Mouse (Mus musculus) lung, embryonic 14.5 days (tissue): ENCODE data around the gene Pex5. TPM values are rescaled to one million over a fixed set of nuclear protein-coding genes. Genes with fewer than 3 reads are reported as not detected.
"Not testable (repeated sequence)": the region's sequence is repeated elsewhere in the genome, so short reads cannot be mapped to it uniquely, and the experiment has no call there.

Source experiments
- ATAC-seq: fragments of 200-750 bp; cut with Nextera tagmentation; 2 replicates; pipeline ENCODE4 v1.8.0; 2017; ENCODE audit warnings: mild to moderate bottlenecking, moderate TSS enrichment, moderate library complexity; ENCODE audit not compliant: insufficient read depth
- DNase-seq: peaks from one replicate; pipeline ENCODE4 v3.0.0-alpha.2; 2015
- H3K27ac ChIP-seq: fragments of 300-500 bp; sonication (generic); 2 replicates; pipeline ENCODE4 v1.5.1; 2014; ENCODE audit warnings: low read depth, mild to moderate bottlenecking, moderate library complexity
- H3K27me3 ChIP-seq: fragments of 300-500 bp; sonication (generic); 2 replicates; pipeline ENCODE4 v1.6.1; 2014; ENCODE audit warnings: low read length, control low read depth; ENCODE audit not compliant: insufficient read depth
- H3K36me3 ChIP-seq: fragments of 300-500 bp; sonication (generic); 2 replicates; pipeline ENCODE4 v1.6.1; 2014; ENCODE audit warnings: control low read depth; ENCODE audit not compliant: insufficient read depth
- H3K4me1 ChIP-seq: fragments of 300-500 bp; sonication (generic); 2 replicates; pipeline ENCODE4 v1.6.1; 2014; ENCODE audit warnings: antibody characterized with exemption, control low read depth; ENCODE audit not compliant: insufficient read depth
- H3K4me2 ChIP-seq: fragments of 300-500 bp; sonication (generic); 2 replicates; pipeline ENCODE4 v1.6.1; 2014; ENCODE audit warnings: mild to moderate bottlenecking
- H3K4me3 ChIP-seq: fragments of 300-500 bp; sonication (generic); 2 replicates; pipeline ENCODE4 v1.5.1; 2014; ENCODE audit warnings: low read depth, low read length
- H3K9ac ChIP-seq: fragments of 300-500 bp; sonication (generic); 2 replicates; pipeline ENCODE4 v1.6.1; 2014
- H3K9me3 ChIP-seq: fragments of 300-500 bp; sonication (generic); 2 replicates; pipeline ENCODE4 v1.6.1; 2016; ENCODE audit warnings: low read depth, low read length, control low read depth
- CTCF ChIP-seq: IDR thresholded peaks from 2 replicates; pipeline ENCODE4 v1.5.1; 2016; ENCODE audit warnings: antibody characterized with exemption, low read depth
- WGBS: fragments of 180-500 bp; shearing (Covaris S2); extraction: QIAGEN DNeasy Blood & Tissue Kit; methylation state at CpG from one replicate; pipeline ENCODE4 v1.1.7; 2014; 5-methylcytosine and 5-hydroxymethylcytosine counted together
- polyA plus RNA-seq: library from polyadenylated mRNA; unstranded; fragments of >200 nt; fragmentation: Nextera tagmentation; extraction: Ambion mirVana; gene quantifications from 2 replicates; pipeline ENCODE4 v1.2.1, GENCODE M21; 2014

The Pex5 gene
- polyA plus RNA-seq, 1 experiment from 2014 or later, result 31.3 TPM

- H3K4me2 ChIP-seq, result no peak overlapping the region
- WGBS, result 32% methylated on average over 3 of the region's 3 CpGs
- no peak overlapping the region for H3K27ac ChIP-seq
- no peak overlapping the region for H3K4me3 ChIP-seq
- ATAC-seq (no peak), DNase-seq (peak; percentile 39)
- H3K36me3 ChIP-seq, result no peaks in the 10 kb centered on the region
- no peak overlapping the region for H3K9ac ChIP-seq
- no peak for TF ChIP-seq CTCF
- no peaks in the 10 kb centered on the region for H3K27me3 ChIP-seq
- no peaks in the 10 kb centered on the region for H3K9me3 ChIP-seq
- 0 out of 2 replicates have a peak, but pooled peaks cover 5% of the 10 kb centered on the region for H3K4me1 ChIP-seq
Observed at GRCm38 (mm10) chr6:124426604-124427003, 11.7 kb upstream of the Pex5 start.

- H3K9ac ChIP-seq, result no peak overlapping the region
- no peak overlapping the region for H3K4me3 ChIP-seq
- no peaks in the 10 kb centered on the region for H3K36me3 ChIP-seq
- H3K4me1 ChIP-seq, result 0 out of 2 replicates have a peak, but pooled peaks cover 5% of the 10 kb centered on the region
- H3K4me2 ChIP-seq, result no peak overlapping the region
- WGBS, result 72% methylated on average over 6 of the region's 6 CpGs
- DNase-seq, result no peak
- H3K27ac ChIP-seq, result no peak overlapping the region
- TF ChIP-seq CTCF, result no peak
- no peaks in the 10 kb centered on the region for H3K9me3 ChIP-seq
- H3K27me3 ChIP-seq, result no peaks in the 10 kb centered on the region
- ATAC-seq, result no peak
Observed at GRCm38 (mm10) chr6:124425523-124425922, 10.7 kb upstream of the Pex5 start.

GRCm38 (mm10) chr6:124425042-124425441 is 10.2 kb upstream of the Pex5 start:
- WGBS, result 52% methylated on average over 7 of the region's 7 CpGs

GRCm38 (mm10) chr6:124424068-124424498 is 9.2 kb upstream of the Pex5 start:
- Histone ChIP-seq H3K4me3 (no peak overlapping the region), H3K4me2 (no peak overlapping the region), H3K4me1 (0 out of 2 replicates have a peak, but pooled peaks cover 5% of the 10 kb centered on the region), H3K36me3 (no peaks in the 10 kb centered on the region), H3K27ac (no peak overlapping the region), H3K9me3 (no peaks in the 10 kb centered on the region), H3K9ac (no peak overlapping the region), H3K27me3 (no peaks in the 10 kb centered on the region)
- no peak for TF ChIP-seq CTCF
- 28% methylated on average over 1 of the region's 1 CpGs for WGBS
- no peak for DNase-seq
- no peak for ATAC-seq

More at GRCm38 (mm10) chr6:124425042-124425441, 10.2 kb upstream of the Pex5 start:
- not testable (repeated sequence) for H3K9me3 ChIP-seq, ATAC-seq, H3K4me2 ChIP-seq, H3K36me3 ChIP-seq, H3K4me3 ChIP-seq, H3K27ac ChIP-seq, H3K9ac ChIP-seq, H3K4me1 ChIP-seq, DNase-seq, H3K27me3 ChIP-seq

- Histone ChIP-seq H3K4me2 (no peak overlapping the region), H3K4me3 (no peak overlapping the region), H3K9ac (no peak overlapping the region), H3K4me1 (no peaks in the 10 kb centered on the region), H3K27me3 (no peaks in the 10 kb centered on the region), H3K27ac (no peak overlapping the region), H3K36me3 (no peaks in the 10 kb centered on the region), H3K9me3 (no peaks in the 10 kb centered on the region)
- WGBS, result 85% methylated on average over 3 of the region's 3 CpGs
- no peak for DNase-seq
- no peak for TF ChIP-seq CTCF
- ATAC-seq, result no peak
Observed at GRCm38 (mm10) chr6:124418686-124419085, 3.8 kb upstream of the Pex5 start.

GRCm38 (mm10) chr6:124415347-124416088 is 651 bp upstream of the Pex5 start:
- no peaks in the 10 kb centered on the region; the same call in 1 of the 2 replicates for H3K4me1 ChIP-seq
- no peaks in the 10 kb centered on the region for H3K9me3 ChIP-seq
- ATAC-seq (peak; percentile 68), DNase-seq (peak; percentile 75)
- peaks cover 16% of the 10 kb centered on the region for H3K36me3 ChIP-seq
- H3K27ac ChIP-seq, result peak overlapping the region; percentile 76
- WGBS, result 7% methylated on average over 21 of the region's 21 CpGs
- H3K9ac ChIP-seq, result peak overlapping the region; percentile 86
- no peaks in the 10 kb centered on the region for H3K27me3 ChIP-seq
- TF ChIP-seq CTCF, result peak; percentile 70
- H3K4me3 ChIP-seq, result peak overlapping the region; percentile 88
- H3K4me2 ChIP-seq, result peak overlapping the region; percentile 82

GRCm38 (mm10) chr6:124414150-124414926 is 529 bp downstream of the Pex5 start:
- Histone ChIP-seq H3K9me3 (no peaks in the 10 kb centered on the region), H3K4me2 (peak overlapping the region; percentile 82), H3K9ac (peak overlapping the region; percentile 86), H3K36me3 (peaks cover 16% of the 10 kb centered on the region), H3K27ac (peak overlapping the region; percentile 63), H3K27me3 (no peaks in the 10 kb centered on the region), H3K4me3 (peak overlapping the region; percentile 88), H3K4me1 (no peaks in the 10 kb centered on the region; the same call in 1 of the 2 replicates)
- DNase-seq (peak; percentile 53), ATAC-seq (peak; percentile 67)
- WGBS, result 2% methylated on average over 38 of the region's 45 CpGs
- no peak for TF ChIP-seq CTCF
